Mouse (Mus musculus) brown adipose tissue, adult 24 weeks (tissue): ENCODE measurements around the gene Rrp36. TPM values are rescaled to one million over a fixed set of nuclear protein-coding genes. Genes with fewer than 3 reads are reported as not detected.

ENCODE experiments used
- H3K27ac ChIP-seq: fragments of 200-500 bp; replicated peaks from 2 replicates; pipeline ENCODE4 v1.5.1; 2012; ENCODE audit warnings: low read depth, mild to moderate bottlenecking, low read length
- H3K4me1 ChIP-seq: fragments of 200-500 bp; 2 replicates; pipeline ENCODE4 v1.6.1; 2012; ENCODE audit warnings: low read length, mixed read lengths; ENCODE audit not compliant: control insufficient read depth, insufficient read depth, insufficient read length
- H3K4me3 ChIP-seq: fragments of 200-500 bp; 2 replicates; pipeline ENCODE4 v1.5.1; 2012; ENCODE audit warnings: low read depth, mild to moderate bottlenecking, low read length, moderate library complexity; ENCODE audit not compliant: insufficient read depth
- polyA plus RNA-seq: library from polyadenylated mRNA; stranded (reverse); fragments of >200 nt; gene quantifications from 2 replicates; pipeline ENCODE4 v1.2.4, GENCODE M21; 2012; ENCODE audit not compliant: missing spikeins, insufficient read depth, insufficient read length

Gene Rrp36
- polyA plus RNA-seq, 1 experiment = 19.7 TPM

- Histone ChIP-seq H3K4me1 (peaks cover 16% of the 10 kb centered on the region), H3K27ac (no peak overlapping the region), H3K4me3 (no peak overlapping the region)
Measured at GRCm38 (mm10) chr17:46699912-46700311, 25.8 kb upstream of the Rrp36 start.

- no peak overlapping the region for H3K27ac ChIP-seq
- peaks cover 16% of the 10 kb centered on the region for H3K4me1 ChIP-seq
- no peak overlapping the region for H3K4me3 ChIP-seq
Measured at GRCm38 (mm10) chr17:46699245-46699644, 25.1 kb upstream of the Rrp36 start.

- Histone ChIP-seq H3K4me1 (peaks cover 10% of the 10 kb centered on the region), H3K4me3 (no peak overlapping the region), H3K27ac (no peak overlapping the region)
Measured at GRCm38 (mm10) chr17:46698515-46698914, 24.4 kb upstream of the Rrp36 start.

DNA sequence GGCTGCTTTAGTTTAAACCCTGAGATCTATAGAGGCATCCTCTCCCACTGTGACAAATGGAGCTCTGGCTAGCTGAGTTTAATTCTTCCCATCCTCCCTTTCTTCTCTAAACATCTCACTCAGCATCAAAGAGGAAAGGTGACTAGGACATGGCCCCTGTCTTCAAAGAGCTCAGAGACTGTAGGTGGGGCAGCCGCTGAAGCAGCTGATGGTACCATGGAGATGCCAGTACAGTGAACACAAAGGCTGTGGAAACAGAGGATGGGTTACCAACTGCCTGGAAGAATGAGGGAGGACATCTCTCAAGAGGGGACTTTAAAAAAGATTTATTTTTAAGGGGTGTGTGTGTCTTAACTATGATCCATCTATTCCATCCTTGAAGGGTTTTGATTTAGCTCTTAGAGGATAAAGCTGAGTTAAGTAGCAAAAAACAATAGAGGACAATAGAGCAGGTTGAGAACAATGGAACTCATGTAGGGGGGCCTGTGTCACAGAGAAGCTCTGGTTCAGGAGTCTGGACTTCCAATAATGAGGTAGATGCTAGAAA lies 20.4 kb upstream of the Rrp36 start:
- H3K27ac ChIP-seq = no peak overlapping the region
- H3K4me1 ChIP-seq = no peaks in the 10 kb centered on the region
- H3K4me3 ChIP-seq = no peak overlapping the region

GRCm38 (mm10) chr17:46691390-46691789 lies 17.2 kb upstream of the Rrp36 start:
- H3K27ac ChIP-seq = no peak overlapping the region
- no peaks in the 10 kb centered on the region for H3K4me1 ChIP-seq
- H3K4me3 ChIP-seq = no peak overlapping the region

GRCm38 (mm10) chr17:46690665-46691064 lies 16.5 kb upstream of the Rrp36 start:
- H3K4me3 ChIP-seq = no peak overlapping the region
- H3K27ac ChIP-seq = no peak overlapping the region
- H3K4me1 ChIP-seq = no peaks in the 10 kb centered on the region

DNA sequence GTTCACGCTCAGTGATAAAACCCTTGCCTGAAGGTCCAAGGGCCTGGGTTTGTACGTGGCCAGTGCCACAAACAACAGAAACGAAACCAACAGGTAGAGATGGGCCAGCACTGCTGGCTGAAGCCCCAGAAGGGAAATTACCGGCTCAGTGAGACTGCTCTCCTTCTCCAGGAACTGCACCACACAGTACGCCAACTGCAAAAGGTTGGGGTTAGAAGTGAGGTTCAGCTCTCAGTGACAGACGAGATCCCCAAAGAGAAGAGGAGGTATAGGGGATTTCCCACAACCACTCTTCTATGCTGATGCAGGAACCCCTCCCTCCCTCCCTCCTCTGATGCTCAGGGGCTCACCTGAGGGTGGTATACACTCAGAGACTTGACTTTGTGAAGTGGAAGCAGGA lies 11.8 kb upstream of the Rrp36 start:
- Histone ChIP-seq H3K4me1 (peaks cover 4% of the 10 kb centered on the region; the same call in 1 of the 2 replicates), H3K4me3 (no peak overlapping the region), H3K27ac (no peak overlapping the region)

DNA sequence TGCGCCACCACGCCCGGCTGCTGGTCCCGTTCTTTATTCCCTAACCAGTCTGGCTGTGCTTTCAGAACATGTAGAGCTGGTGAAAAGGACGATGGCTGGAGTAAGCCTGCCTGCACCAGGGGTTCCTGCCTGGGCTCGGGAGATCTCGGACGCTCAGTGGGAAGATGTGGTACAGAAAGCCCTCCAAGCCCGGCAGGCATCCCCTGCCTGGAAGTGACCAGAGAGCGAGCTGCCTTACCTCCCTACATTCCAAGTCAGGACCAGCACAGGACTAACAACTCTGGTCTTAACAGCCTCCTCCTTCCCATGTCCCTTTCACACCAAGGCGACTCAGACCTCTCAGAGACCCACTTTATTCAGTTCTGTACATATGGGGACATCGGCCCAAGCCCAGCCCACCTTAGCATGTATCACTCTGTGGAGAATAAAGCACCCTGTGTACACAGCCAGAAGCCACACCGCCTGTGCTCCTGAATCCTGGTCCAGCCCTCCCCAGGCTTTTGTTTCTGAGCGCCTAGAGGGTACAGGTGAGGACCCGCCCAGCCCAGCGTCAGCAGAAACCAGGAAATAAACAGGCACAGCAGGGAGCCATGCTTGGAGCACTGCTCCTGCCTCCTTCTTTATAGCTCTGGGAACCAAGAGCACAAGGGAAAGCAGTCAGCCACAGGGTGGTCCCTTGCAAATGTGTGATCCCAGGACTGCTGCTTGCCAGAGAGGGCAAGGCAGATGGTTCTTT lies 8.7 kb upstream of the Rrp36 start:
- H3K27ac ChIP-seq = no peak overlapping the region
- peaks cover 4% of the 10 kb centered on the region; the same call in 1 of the 2 replicates for H3K4me1 ChIP-seq
- no peak overlapping the region for H3K4me3 ChIP-seq

- Histone ChIP-seq H3K27ac (peak overlapping the region; percentile 51), H3K4me3 (peak overlapping the region; percentile 68)
Measured at GRCm38 (mm10) chr17:46681466-46682118, 7.4 kb upstream of the Rrp36 start.

GRCm38 (mm10) chr17:46680760-46681373 lies 6.7 kb upstream of the Rrp36 start, which contains the start of gene Klhdc3:
TSS of gene Klhdc3 (minus strand) at chr17:46680914.
- Histone ChIP-seq H3K27ac (peak within 1 kb of the TSS; percentile 54), H3K4me3 (peak within 1 kb of the TSS; percentile 81), H3K4me1 (peaks cover 4% of the 10 kb centered on the region; the same call in 1 of the 2 replicates)

More at GRCm38 (mm10) chr17:46681466-46682118, 7.4 kb upstream of the Rrp36 start:
- peaks cover 4% of the 10 kb centered on the region; the same call in 1 of the 2 replicates for H3K4me1 ChIP-seq

GRCm38 (mm10) chr17:46679843-46680759 lies 5.9 kb upstream of the Rrp36 start:
- peak overlapping the region; percentile 81 for H3K4me3 ChIP-seq
- H3K4me1 ChIP-seq = peaks cover 4% of the 10 kb centered on the region; the same call in 1 of the 2 replicates
- H3K27ac ChIP-seq = peak overlapping the region; percentile 54; the same call in 1 of the 2 replicates

DNA sequence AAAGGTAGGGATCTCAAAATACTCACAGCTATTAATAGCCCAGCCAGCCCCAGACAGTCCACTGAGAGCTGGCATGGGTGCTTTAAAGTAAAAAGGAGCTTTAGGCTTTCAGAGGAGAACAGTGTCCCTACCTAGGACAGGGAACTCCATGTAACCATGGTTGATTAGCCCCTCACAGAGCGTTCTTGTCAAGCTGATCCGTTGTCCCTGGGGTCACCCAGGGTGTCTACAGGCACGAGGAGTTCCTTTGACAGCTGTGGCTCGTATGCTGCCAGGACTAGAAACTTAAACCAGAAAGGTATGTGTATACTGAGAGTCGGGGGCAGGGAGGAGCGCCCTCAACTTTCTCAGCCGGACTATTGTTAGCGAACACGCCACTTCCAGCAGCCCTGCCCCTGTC lies 4.8 kb upstream of the Rrp36 start:
- H3K27ac ChIP-seq = no peak overlapping the region
- H3K4me3 ChIP-seq = peak overlapping the region; percentile 81; the same call in 1 of the 2 replicates
- peaks cover 4% of the 10 kb centered on the region; the same call in 1 of the 2 replicates for H3K4me1 ChIP-seq

- Histone ChIP-seq H3K27ac (no peak within 1 kb of the TSS), H3K4me3 (peak within 1 kb of the TSS; percentile 81), H3K4me1 (peaks cover 4% of the 10 kb centered on the region; the same call in 1 of the 2 replicates)
Measured at GRCm38 (mm10) chr17:46678416-46678815, 4.3 kb upstream of the Rrp36 start, which contains the start of gene Mea1. TSS of gene Mea1 (plus strand) at chr17:46678793.
